Mouse (Mus musculus) heart, postnatal 0 days (tissue): ENCODE measurements around the gene Ldlrad3. TPM values are rescaled to one million over a fixed set of nuclear protein-coding genes. Genes with fewer than 3 reads are reported as not detected.
A peak's percentile ranks its signal among the peaks of the same experiment; 100 is the strongest.

Experiments used
- ATAC-seq: fragments of 200-750 bp; cut with Nextera tagmentation; 2 replicates; pipeline ENCODE4 v1.8.0; 2017; ENCODE audit warnings: low read depth, moderate number of reproducible peaks, moderate library complexity; ENCODE audit not compliant: insufficient read depth
- DNase-seq: peaks from one replicate; pipeline ENCODE4 v3.0.0-alpha.2; 2016; ENCODE audit warnings: low spot score
- H3K27ac ChIP-seq: fragments of 300-500 bp; sonication (generic); 2 replicates; pipeline ENCODE4 v1.5.1; 2014; ENCODE audit warnings: low read depth, mild to moderate bottlenecking
- H3K27me3 ChIP-seq: fragments of 300-500 bp; sonication (generic); 2 replicates; pipeline ENCODE4 v1.6.1; 2014; ENCODE audit warnings: low read length, mixed read lengths; ENCODE audit not compliant: control insufficient read depth, insufficient read depth
- H3K36me3 ChIP-seq: fragments of 300-500 bp; sonication (generic); replicated peaks from 2 replicates; pipeline ENCODE4 v1.6.1; 2014; ENCODE audit warnings: low read length, mixed read lengths; ENCODE audit not compliant: control insufficient read depth, insufficient read depth
- H3K4me1 ChIP-seq: fragments of 300-500 bp; sonication (generic); 2 replicates; pipeline ENCODE4 v1.6.1; 2014; ENCODE audit warnings: antibody characterized with exemption; ENCODE audit not compliant: control insufficient read depth, insufficient read depth
- H3K4me2 ChIP-seq: fragments of 300-500 bp; sonication (generic); 2 replicates; pipeline ENCODE4 v1.6.1; 2014; ENCODE audit warnings: low read depth, mild to moderate bottlenecking, low read length, moderate library complexity
- H3K4me3 ChIP-seq: fragments of 300-500 bp; sonication (generic); 2 replicates; pipeline ENCODE4 v1.5.1; 2014; ENCODE audit warnings: low read depth, low read length
- H3K9ac ChIP-seq: fragments of 300-500 bp; sonication (generic); replicated peaks from 2 replicates; pipeline ENCODE4 v1.6.1; 2014; ENCODE audit warnings: low read depth, low read length, mixed read lengths
- H3K9me3 ChIP-seq: fragments of 300-500 bp; sonication (generic); replicated peaks from 2 replicates; pipeline ENCODE4 v1.6.1; 2016; ENCODE audit warnings: low read length; ENCODE audit not compliant: control insufficient read depth
- CTCF ChIP-seq: IDR thresholded peaks from 2 replicates; pipeline ENCODE4 v1.5.1; 2016; ENCODE audit warnings: antibody characterized with exemption, control low read depth, low read depth
- EP300 ChIP-seq: IDR thresholded peaks from 2 replicates; pipeline ENCODE4 v1.6.1; 2016; ENCODE audit warnings: antibody characterized with exemption, low read depth
- WGBS: fragments of 180-500 bp; shearing (Covaris S2); extraction: QIAGEN DNeasy Blood & Tissue Kit; methylation state at CpG from one replicate; pipeline ENCODE4 v1.1.7; 2014; 5-methylcytosine and 5-hydroxymethylcytosine counted together
- polyA plus RNA-seq: library from polyadenylated mRNA; unstranded; fragments of >200 nt; fragmentation: Nextera tagmentation; extraction: Ambion mirVana; gene quantifications from 2 replicates; pipeline ENCODE4 v1.2.1, GENCODE M21; 2015
- total RNA-seq: library from RNA; depleted of rRNA; stranded (reverse); fragments of >200 nt; gene quantifications from 2 replicates; pipeline ENCODE4 v1.2.3, GENCODE M21; 2014; ENCODE audit warnings: low replicate concordance

Ldlrad3 gene
- total and polyA plus RNA-seq, 2 experiments from 2014 or later: 3.5 to 5.4 TPM

DNA sequence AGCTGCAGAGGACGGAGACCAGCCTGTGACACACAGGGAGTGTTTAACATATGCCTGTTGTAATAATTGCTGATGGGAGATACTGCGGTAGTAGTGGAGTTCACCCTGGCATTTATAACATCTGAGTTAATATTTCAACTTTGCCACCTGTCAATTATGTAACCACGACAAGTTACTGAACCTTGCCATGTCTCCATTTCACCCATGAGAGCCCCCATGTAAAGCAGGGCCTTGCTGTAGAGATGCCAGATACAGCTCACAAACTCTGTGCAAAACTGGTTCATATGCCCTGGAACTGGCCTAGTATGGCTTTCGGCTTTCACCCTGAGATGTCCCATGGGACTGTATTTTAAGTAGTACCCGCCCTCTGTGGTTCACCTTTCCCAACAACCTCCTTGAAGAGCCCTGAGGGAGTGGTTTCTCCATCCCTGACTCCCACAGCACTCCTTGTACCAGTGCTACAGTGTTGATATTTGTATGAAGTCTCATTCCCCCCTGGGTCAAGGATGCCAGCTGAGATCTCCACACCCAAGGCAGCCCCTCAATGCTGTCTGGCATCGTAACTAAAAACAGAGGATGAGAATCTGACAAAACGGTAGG lies 122.2 kb downstream of the Ldlrad3 start:
- Histone ChIP-seq H3K4me1 (no peaks in the 10 kb centered on the region), H3K36me3 (no peaks in the 10 kb centered on the region), H3K27ac (no peak overlapping the region), H3K9me3 (no peaks in the 10 kb centered on the region), H3K27me3 (no peaks in the 10 kb centered on the region), H3K4me2 (no peak overlapping the region), H3K9ac (no peak overlapping the region), H3K4me3 (no peak overlapping the region)
- DNase-seq (no peak), ATAC-seq (no peak)
- WGBS: 86% methylated on average over 7 of the region's 7 CpGs
- TF ChIP-seq CTCF (no peak), EP300 (no peak)

DNA sequence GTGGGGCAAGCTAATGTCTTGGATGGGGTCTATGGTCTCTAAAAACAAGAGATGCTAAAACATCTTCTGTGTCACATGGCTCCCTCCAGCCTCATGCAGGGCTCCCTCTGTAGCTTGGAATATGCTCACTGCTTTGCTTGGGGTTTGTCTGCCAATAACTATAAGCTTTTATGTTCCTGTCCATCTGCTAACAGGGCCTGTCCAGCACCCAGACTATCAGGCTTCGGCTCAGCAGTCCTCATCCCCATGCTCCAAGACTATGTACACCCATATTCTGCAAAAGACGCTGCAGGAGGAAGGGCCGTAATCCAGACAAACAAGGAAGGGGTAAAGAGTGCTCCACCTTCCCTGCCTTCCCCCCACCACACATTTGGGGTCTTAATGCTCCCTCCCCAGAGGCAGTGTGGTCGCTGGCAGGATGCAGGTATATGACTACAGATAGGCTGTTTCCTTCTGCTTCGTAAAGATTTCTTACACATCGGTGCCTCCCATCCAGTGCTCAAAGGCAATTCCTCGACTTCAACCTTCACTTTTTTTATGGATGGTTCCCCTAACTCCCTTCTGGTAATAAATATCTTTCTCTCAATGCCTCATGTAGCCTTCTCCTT lies 123.2 kb downstream of the Ldlrad3 start:
- H3K9me3 ChIP-seq: no peaks in the 10 kb centered on the region
- no peak overlapping the region for H3K27ac ChIP-seq
- H3K36me3 ChIP-seq: no peaks in the 10 kb centered on the region
- TF ChIP-seq EP300: no peak
- no peak for TF ChIP-seq CTCF
- no peaks in the 10 kb centered on the region for H3K27me3 ChIP-seq
- H3K4me2 ChIP-seq: no peak overlapping the region
- DNase-seq (no peak), ATAC-seq (no peak)
- H3K9ac ChIP-seq: no peak overlapping the region
- H3K4me3 ChIP-seq: no peak overlapping the region
- H3K4me1 ChIP-seq: no peaks in the 10 kb centered on the region
- WGBS: 80% methylated on average over 7 of the region's 7 CpGs

DNA sequence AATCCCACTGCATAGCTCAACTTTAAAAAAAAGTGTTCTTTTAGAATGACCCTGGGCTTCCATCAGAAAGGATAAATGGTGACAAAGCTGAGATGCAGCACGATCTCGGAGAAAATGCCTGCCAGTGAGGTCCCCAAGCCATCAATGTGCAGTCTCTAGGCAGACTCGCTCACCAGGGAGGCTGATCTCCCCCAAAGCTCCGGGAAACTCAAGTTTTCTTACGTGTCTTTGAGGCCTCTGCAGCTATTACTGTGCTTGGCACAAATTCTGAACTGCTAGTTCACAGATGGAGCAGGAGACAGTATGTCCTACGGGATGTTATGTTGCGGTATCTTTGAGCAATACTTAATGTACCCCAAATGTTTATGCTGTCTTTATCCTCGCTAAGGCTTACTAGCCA lies 124.3 kb downstream of the Ldlrad3 start:
- H3K27ac ChIP-seq: no peak overlapping the region
- WGBS: 90% methylated on average over 8 of the region's 8 CpGs
- no peak for TF ChIP-seq EP300
- no peak for TF ChIP-seq CTCF
- H3K27me3 ChIP-seq: no peaks in the 10 kb centered on the region
- no peaks in the 10 kb centered on the region for H3K4me1 ChIP-seq
- DNase-seq (no peak), ATAC-seq (no peak)
- no peak overlapping the region for H3K4me2 ChIP-seq
- H3K36me3 ChIP-seq: no peaks in the 10 kb centered on the region
- no peaks in the 10 kb centered on the region for H3K9me3 ChIP-seq
- H3K4me3 ChIP-seq: no peak overlapping the region
- no peak overlapping the region for H3K9ac ChIP-seq

DNA sequence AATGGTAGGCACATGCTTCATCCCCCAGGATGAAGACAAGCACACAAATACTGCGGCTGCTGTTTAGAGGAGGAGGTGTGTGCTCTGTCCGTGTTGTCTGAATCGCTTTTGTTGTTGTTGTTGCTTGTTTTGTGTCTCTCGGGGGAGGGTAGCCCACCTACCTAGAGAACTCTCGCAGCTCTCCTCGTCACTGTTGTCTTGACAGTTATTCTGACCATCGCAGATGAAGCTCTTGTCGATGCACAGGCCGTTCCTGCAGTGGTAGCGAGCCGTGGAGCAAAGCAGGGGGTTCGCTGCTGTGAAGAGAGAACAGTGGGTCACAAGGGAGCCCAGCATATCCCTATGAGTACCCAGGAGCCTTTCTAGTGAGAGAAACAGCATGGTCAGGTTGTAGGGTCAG lies 128.4 kb downstream of the Ldlrad3 start:
- H3K9ac ChIP-seq: no peak overlapping the region
- no peak overlapping the region for H3K4me3 ChIP-seq
- TF ChIP-seq EP300 (no peak), CTCF (no peak)
- H3K9me3 ChIP-seq: no peaks in the 10 kb centered on the region
- ATAC-seq: no peak
- H3K27me3 ChIP-seq: no peaks in the 10 kb centered on the region
- 87% methylated on average over 12 of the region's 12 CpGs for WGBS
- DNase-seq: no peak
- H3K4me1 ChIP-seq: peaks cover 6% of the 10 kb centered on the region; the same call in 1 of the 2 replicates
- peak overlapping the region; percentile 41; the same call in 1 of the 2 replicates for H3K27ac ChIP-seq
- H3K4me2 ChIP-seq: no peak overlapping the region
- H3K36me3 ChIP-seq: no peaks in the 10 kb centered on the region

DNA sequence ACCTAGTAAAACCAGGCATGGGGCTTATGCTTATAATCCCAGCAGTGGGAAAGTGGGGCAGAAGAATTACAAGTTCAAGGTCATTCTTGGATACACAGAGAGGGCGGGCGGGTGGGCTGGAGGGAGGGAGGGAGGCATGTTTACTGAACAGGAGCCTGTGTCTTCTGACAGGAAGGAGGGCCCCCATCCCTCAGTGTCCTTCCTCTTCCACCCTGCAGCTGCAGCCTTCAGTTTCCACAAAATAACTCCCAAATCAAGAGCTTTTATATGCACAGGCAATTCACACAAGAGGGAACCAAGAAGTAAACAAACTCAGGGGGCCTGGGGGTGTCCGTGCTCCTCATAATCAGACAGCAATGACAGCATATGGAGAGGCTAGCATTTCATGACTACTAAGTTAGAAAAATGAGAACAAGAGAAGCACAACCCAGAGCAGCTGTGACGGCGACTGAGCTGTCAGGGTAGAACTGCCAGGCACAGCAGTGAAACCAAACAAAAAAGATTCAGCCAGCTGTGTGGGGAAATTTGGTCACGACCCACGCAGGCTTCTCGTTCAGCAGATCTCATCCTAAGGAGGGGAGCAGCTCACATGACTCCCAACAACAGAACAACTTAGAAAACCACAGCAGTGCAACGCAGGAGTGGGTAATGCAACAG lies 129.0 kb downstream of the Ldlrad3 start:
- Histone ChIP-seq H3K4me3 (no peak overlapping the region), H3K27me3 (no peaks in the 10 kb centered on the region), H3K36me3 (no peaks in the 10 kb centered on the region), H3K9ac (no peak overlapping the region), H3K27ac (peak overlapping the region; percentile 55; the same call in 1 of the 2 replicates), H3K4me1 (peaks cover 6% of the 10 kb centered on the region; the same call in 1 of the 2 replicates), H3K9me3 (no peaks in the 10 kb centered on the region), H3K4me2 (no peak overlapping the region)
- no peak for DNase-seq
- TF ChIP-seq EP300 (no peak), CTCF (no peak)
- ATAC-seq: no peak
- WGBS: 62% methylated on average over 9 of the region's 9 CpGs
